Mouse (Mus musculus) heart, embryonic 12.5 days (tissue): ENCODE data around the gene Ddx3x. TPM values are rescaled to one million over a fixed set of nuclear protein-coding genes. Genes with fewer than 3 reads are reported as not detected.

Experiments used
- ATAC-seq: fragments of 200-750 bp; cut with Nextera tagmentation; 2 replicates; pipeline ENCODE4 v1.8.0; 2017; ENCODE audit warnings: moderate TSS enrichment, moderate library complexity; ENCODE audit not compliant: insufficient number of reproducible peaks, low FRiP score
- H3K27ac ChIP-seq: fragments of 300-500 bp; sonication (generic); 2 replicates; pipeline ENCODE4 v1.5.1; 2016; ENCODE audit warnings: mild to moderate bottlenecking, moderate library complexity; ENCODE audit not compliant: poor library complexity, severe bottlenecking
- H3K27me3 ChIP-seq: fragments of 300-500 bp; sonication (generic); replicated peaks from 2 replicates; pipeline ENCODE4 v1.6.1; 2016; ENCODE audit warnings: mild to moderate bottlenecking, moderate library complexity
- H3K36me3 ChIP-seq: fragments of 300-500 bp; sonication (generic); 2 replicates; pipeline ENCODE4 v1.6.1; 2016; ENCODE audit warnings: mild to moderate bottlenecking, moderate library complexity
- H3K4me1 ChIP-seq: fragments of 300-500 bp; sonication (generic); replicated peaks from 2 replicates; pipeline ENCODE4 v1.6.1; 2016; ENCODE audit warnings: mild to moderate bottlenecking
- H3K4me2 ChIP-seq: fragments of 300-500 bp; sonication (generic); 2 replicates; pipeline ENCODE4 v1.6.1; 2016; ENCODE audit warnings: mild to moderate bottlenecking, moderate library complexity
- H3K4me3 ChIP-seq: fragments of 300-500 bp; sonication (generic); 2 replicates; pipeline ENCODE4 v1.5.1; 2016; ENCODE audit warnings: mild to moderate bottlenecking
- H3K9ac ChIP-seq: fragments of 300-500 bp; sonication (generic); 2 replicates; pipeline ENCODE4 v1.6.1; 2016; ENCODE audit warnings: mild to moderate bottlenecking, moderate library complexity
- H3K9me3 ChIP-seq: fragments of 300-500 bp; sonication (generic); replicated peaks from 2 replicates; pipeline ENCODE4 v1.6.1; 2016; ENCODE audit warnings: mild to moderate bottlenecking, moderate library complexity
- WGBS: fragments of 180-500 bp; shearing (Covaris S2); methylation state at CpG from one replicate; pipeline ENCODE4 v1.1.7; 2016; 5-methylcytosine and 5-hydroxymethylcytosine counted together
- polyA plus RNA-seq: library from polyadenylated mRNA; unstranded; fragments of >200 nt; fragmentation: Nextera tagmentation; extraction: Ambion mirVana; gene quantifications from 2 replicates; pipeline ENCODE4 v1.2.1, GENCODE M21; 2016

Ddx3x gene
- polyA plus RNA-seq, 1 experiment from 2014 or later, result 105 TPM

DNA sequence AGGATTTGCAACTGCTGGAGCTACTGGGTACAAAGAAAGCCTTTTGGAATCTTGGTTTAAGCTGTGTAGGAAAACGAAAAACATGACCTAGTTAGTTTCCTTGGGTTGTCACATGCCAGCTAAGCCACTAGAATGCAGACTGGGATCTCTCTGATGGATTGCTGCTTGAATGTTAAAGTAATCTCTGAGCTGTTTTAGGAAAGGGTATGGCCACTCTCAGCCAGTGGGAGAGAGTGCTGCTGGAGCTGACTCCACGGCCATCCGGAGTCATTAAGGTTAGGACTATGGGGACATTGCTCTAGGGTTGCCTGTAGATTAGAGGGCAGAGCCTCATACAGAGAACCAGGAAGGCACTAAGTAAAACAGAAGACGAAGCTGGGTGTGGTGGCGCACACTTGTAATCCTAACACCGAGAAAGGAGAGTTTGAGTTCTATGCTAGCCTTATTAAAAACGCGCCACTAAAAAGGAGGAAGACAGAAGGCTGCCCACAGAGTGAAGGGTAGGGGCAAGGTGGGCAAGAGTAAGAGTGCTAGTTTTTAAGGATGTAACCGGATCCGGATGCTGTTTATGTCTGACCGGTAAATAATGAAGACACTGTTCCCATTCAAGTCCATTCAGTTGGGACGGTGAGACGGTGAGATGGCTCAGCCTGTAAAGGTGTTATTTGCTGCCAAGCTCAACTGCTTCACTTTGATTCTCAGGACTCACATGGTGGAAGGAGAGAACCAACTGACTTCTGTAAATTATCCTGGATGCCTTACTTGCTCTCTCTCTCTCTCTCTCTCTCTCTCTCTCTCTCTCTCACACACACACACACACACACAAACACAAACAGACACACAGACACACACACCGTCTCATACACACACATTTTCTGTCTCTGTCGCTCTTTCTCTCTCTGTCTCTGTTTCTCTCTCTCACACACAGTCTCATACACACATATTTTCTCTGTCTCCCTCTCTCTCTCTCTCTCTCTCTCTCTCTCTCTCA, 37.3 kb upstream of the Ddx3x start:
- H3K27ac ChIP-seq, result peak overlapping the region; percentile 96
- no peaks in the 10 kb centered on the region for H3K9me3 ChIP-seq
- H3K4me2 ChIP-seq, result peak overlapping the region; percentile 69
- peak overlapping the region; percentile 42 for H3K4me3 ChIP-seq
- 31% methylated on average over 15 of the region's 15 CpGs for WGBS
- H3K27me3 ChIP-seq, result peaks cover 50% of the 10 kb centered on the region
- H3K36me3 ChIP-seq, result no peaks in the 10 kb centered on the region
- H3K4me1 ChIP-seq, result no peaks in the 10 kb centered on the region
- peak overlapping the region; percentile 67 for H3K9ac ChIP-seq
- ATAC-seq, result peak; percentile 64; the same call in 1 of the 2 replicates

DNA sequence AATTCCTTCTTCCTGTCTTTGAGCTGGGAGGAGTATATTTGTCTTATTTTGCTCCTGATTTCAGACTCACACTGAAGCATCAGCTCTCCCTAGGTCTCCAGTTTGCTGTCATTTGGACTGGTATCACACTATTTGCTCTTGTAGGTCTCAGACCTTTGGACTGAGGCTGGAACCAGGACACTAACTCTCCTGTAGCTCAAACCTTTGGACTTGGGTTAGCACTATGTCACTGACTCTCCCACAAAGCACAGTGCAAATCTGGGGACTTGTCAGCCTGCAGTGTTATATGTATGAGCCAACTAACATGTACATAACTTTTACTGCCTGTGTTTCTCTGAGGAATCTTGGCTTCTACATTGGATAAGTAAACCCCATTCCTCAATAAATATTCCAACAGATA, 36.2 kb upstream of the Ddx3x start:
- Histone ChIP-seq H3K27ac (no peak overlapping the region), H3K9ac (no peak overlapping the region), H3K9me3 (no peaks in the 10 kb centered on the region), H3K4me3 (no peak overlapping the region), H3K4me2 (no peak overlapping the region), H3K4me1 (no peaks in the 10 kb centered on the region), H3K27me3 (peaks cover 39% of the 10 kb centered on the region), H3K36me3 (no peaks in the 10 kb centered on the region)
- no peak for ATAC-seq

DNA sequence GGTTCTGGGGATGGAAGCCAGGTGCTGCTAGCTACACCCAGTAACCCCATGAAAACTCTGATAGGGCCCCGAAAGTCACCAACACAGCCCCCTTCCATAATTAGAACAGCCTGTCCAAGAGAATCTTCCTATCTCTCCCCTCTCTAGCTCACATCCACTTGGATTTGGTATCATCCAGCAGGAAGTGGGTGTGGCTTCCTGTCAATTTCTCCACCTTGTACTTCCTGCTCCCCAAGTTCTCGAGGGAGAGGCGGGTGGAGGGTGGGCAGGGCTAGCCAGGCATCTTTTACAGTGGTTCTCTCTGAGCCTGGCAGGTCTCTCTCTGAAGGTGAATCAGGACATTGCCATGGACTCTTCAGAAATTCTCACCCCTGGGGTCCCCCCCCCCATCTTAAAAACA, 35.7 kb upstream of the Ddx3x start:
- Histone ChIP-seq H3K27me3 (peaks cover 38% of the 10 kb centered on the region), H3K4me3 (no peak overlapping the region), H3K4me1 (no peaks in the 10 kb centered on the region), H3K27ac (no peak overlapping the region), H3K4me2 (no peak overlapping the region), H3K9ac (no peak overlapping the region), H3K9me3 (no peaks in the 10 kb centered on the region), H3K36me3 (no peaks in the 10 kb centered on the region)
- ATAC-seq, result no peak
- WGBS, result 52% methylated on average over 3 of the region's 3 CpGs

DNA sequence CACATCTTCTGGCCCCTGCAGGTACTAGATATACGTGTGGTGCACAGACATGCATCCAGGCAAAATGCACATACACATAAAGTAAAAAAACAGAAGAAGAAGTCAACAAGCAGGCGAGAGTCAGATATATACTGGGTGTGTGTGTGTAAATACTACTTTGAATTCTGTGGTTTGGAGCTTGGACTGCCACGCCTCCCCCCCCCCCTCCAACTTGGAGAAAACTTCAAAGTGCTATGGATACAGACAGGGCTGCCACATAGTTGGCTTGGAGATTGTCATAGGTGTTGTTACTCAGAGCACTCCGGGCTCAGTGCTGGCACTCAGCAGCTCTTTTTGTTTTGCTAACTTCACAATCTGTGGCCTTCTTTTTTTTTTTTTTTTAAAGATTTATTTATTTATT, 29.1 kb upstream of the Ddx3x start:
- no peak for ATAC-seq
- Histone ChIP-seq H3K27ac (no peak overlapping the region), H3K9me3 (no peaks in the 10 kb centered on the region), H3K36me3 (no peaks in the 10 kb centered on the region), H3K27me3 (peaks cover 29% of the 10 kb centered on the region; the same call in 1 of the 2 replicates), H3K9ac (no peak overlapping the region), H3K4me3 (no peak overlapping the region), H3K4me1 (no peaks in the 10 kb centered on the region), H3K4me2 (no peak overlapping the region)
- 71% methylated on average over 4 of the region's 4 CpGs for WGBS

- Histone ChIP-seq H3K27me3 (peaks cover 17% of the 10 kb centered on the region; the same call in 1 of the 2 replicates), H3K9ac (no peak overlapping the region), H3K4me2 (no peak overlapping the region), H3K9me3 (no peaks in the 10 kb centered on the region), H3K4me1 (no peaks in the 10 kb centered on the region), H3K36me3 (no peaks in the 10 kb centered on the region), H3K27ac (no peak overlapping the region), H3K4me3 (no peak overlapping the region)
- 75% methylated on average over 3 of the region's 3 CpGs for WGBS
- ATAC-seq, result no peak
Observed at GRCm38 (mm10) chrX:13254273-13254672, 26.5 kb upstream of the Ddx3x start.

DNA sequence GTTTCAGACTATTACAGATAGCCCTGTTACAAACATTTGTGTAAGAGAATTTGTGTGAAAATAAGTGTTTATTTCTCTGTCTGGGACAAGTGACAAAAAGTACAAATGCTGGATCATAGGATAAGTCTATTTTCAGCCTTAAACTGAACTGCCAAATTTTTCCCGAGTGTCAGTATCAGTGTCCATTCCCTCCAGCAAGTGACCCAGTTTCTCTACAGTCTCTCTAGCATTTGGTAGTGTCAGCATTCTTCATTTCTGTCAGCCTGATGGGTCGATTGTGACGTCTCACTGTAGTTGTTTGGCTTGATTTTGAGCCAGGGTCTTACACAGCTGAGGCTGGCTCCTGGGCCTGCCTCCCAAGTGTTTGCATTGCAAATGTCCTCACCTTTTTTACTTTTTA, 17.4 kb upstream of the Ddx3x start:
- Histone ChIP-seq H3K9me3 (no peaks in the 10 kb centered on the region), H3K4me3 (no peak overlapping the region), H3K4me1 (no peaks in the 10 kb centered on the region), H3K9ac (no peak overlapping the region), H3K36me3 (no peaks in the 10 kb centered on the region), H3K27me3 (0 out of 2 replicates have a peak, but pooled peaks cover 4% of the 10 kb centered on the region), H3K4me2 (no peak overlapping the region), H3K27ac (no peak overlapping the region)
- no peak for ATAC-seq
- 66% methylated on average over 3 of the region's 3 CpGs for WGBS

- H3K27me3 ChIP-seq, result peaks cover 13% of the 10 kb centered on the region; the same call in 1 of the 2 replicates
- H3K9me3 ChIP-seq, result no peaks in the 10 kb centered on the region
- no peaks in the 10 kb centered on the region for H3K36me3 ChIP-seq
- whole genome bisulfite sequencing, result 67% methylated on average over 6 of the region's 6 CpGs
- ATAC-seq, result no peak
- no peak overlapping the region for H3K27ac ChIP-seq
- no peak overlapping the region for H3K9ac ChIP-seq
- H3K4me2 ChIP-seq, result no peak overlapping the region
- 0 out of 2 replicates have a peak, but pooled peaks cover 3% of the 10 kb centered on the region for H3K4me1 ChIP-seq
- no peak overlapping the region for H3K4me3 ChIP-seq
Observed at GRCm38 (mm10) chrX:13275519-13276137, 5.1 kb upstream of the Ddx3x start.

GRCm38 (mm10) chrX:13278996-13279395, 1.8 kb upstream of the Ddx3x start:
- WGBS, result 72% methylated on average over 17 of the region's 17 CpGs
- H3K9ac ChIP-seq, result no peak overlapping the region
- ATAC-seq, result no peak

DNA sequence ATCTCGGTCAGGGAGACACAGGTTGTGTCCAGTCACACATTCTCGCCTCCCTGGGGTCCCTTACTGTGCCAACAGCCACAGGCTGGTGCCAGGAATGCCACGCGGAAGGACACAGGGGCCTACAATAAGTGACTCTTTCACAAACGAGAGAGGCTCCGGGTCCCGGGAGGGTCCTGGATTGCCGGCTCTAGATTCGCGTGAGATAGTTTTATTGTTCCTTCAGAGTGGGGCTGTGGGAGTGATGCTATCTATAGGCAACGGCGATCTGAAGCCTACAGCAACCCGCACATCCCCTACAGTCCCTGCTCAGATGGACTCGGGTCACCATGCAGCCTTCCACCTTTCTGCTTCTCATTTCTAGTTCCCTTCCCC, 747 bp upstream of the Ddx3x start:
- 0 out of 2 replicates have a peak, but pooled peaks have one; percentile 0 for ATAC-seq

More at GRCm38 (mm10) chrX:13278996-13279395, 1.8 kb upstream of the Ddx3x start:
- H3K27ac ChIP-seq, result no peak overlapping the region
- peaks cover 13% of the 10 kb centered on the region; the same call in 1 of the 2 replicates for H3K27me3 ChIP-seq
- H3K4me2 ChIP-seq, result no peak overlapping the region
- no peak overlapping the region for H3K4me3 ChIP-seq
- 0 out of 2 replicates have a peak, but pooled peaks cover 3% of the 10 kb centered on the region for H3K36me3 ChIP-seq
- H3K9me3 ChIP-seq, result no peaks in the 10 kb centered on the region
- 0 out of 2 replicates have a peak, but pooled peaks cover 6% of the 10 kb centered on the region for H3K4me1 ChIP-seq

GRCm38 (mm10) chrX:13281329-13282088, 739 bp downstream of the Ddx3x start:
- H3K36me3 ChIP-seq, result peaks cover 13% of the 10 kb centered on the region

More for the DNA sequence above, 747 bp upstream of the Ddx3x start:
- H3K4me2 ChIP-seq, result peak overlapping the region; percentile 72
- peaks cover 7% of the 10 kb centered on the region; the same call in 1 of the 2 replicates for H3K36me3 ChIP-seq
- H3K9ac ChIP-seq, result peak overlapping the region; percentile 99
- H3K4me1 ChIP-seq, result 0 out of 2 replicates have a peak, but pooled peaks cover 6% of the 10 kb centered on the region
- H3K9me3 ChIP-seq, result no peaks in the 10 kb centered on the region
- WGBS, result 5% methylated on average over 14 of the region's 14 CpGs
- peaks cover 6% of the 10 kb centered on the region; the same call in 1 of the 2 replicates for H3K27me3 ChIP-seq
- H3K4me3 ChIP-seq, result peak overlapping the region; percentile 98
- H3K27ac ChIP-seq, result peak overlapping the region; percentile 100

More at GRCm38 (mm10) chrX:13281329-13282088, 739 bp downstream of the Ddx3x start:
- H3K4me1 ChIP-seq, result 0 out of 2 replicates have a peak, but pooled peaks cover 6% of the 10 kb centered on the region
- no peaks in the 10 kb centered on the region for H3K27me3 ChIP-seq
- H3K9me3 ChIP-seq, result no peaks in the 10 kb centered on the region
- peak overlapping the region; percentile 72 for H3K4me2 ChIP-seq
- under 1% methylated on average over 79 of the region's 89 CpGs for WGBS
- H3K4me3 ChIP-seq, result peak overlapping the region; percentile 98
- peak overlapping the region; percentile 100 for H3K27ac ChIP-seq
- peak; percentile 85 for ATAC-seq
- peak overlapping the region; percentile 99 for H3K9ac ChIP-seq
